Mouse (Mus musculus): ENCODE measurements at regions not wholly inside any gene's neighbourhood (a gene's known extent, or its start where the extent isn't known, plus 50 kb on each side); places are given as distances from the start of the nearest gene placed in this dataset.
A peak's percentile ranks its signal among the peaks of the same experiment; 100 is the strongest.

GRCm38 (mm10) chr10:72056725-72057124, 597.9 kb upstream of the Zwint start:
- DNase-seq (ENCODE audit: inconsistent age in 2 of 2, low spot score in 1 of 2), result peak; percentile 4 to 38

GRCm38 (mm10) chr10:72071185-72071718, 583.4 kb upstream of the Zwint start:
- DNase-seq (ENCODE audit: inconsistent age in 2 of 2, low spot score in 1 of 2), result no peak

GRCm38 (mm10) chr10:72078363-72078762, 576.3 kb upstream of the Zwint start:
- no peak for DNase-seq (ENCODE audit: inconsistent age in 2 of 2, low spot score in 1 of 2)

- peak; percentile 76 to 91 for DNase-seq (ENCODE audit: inconsistent age in 2 of 2, low spot score in 1 of 2)
These were observed 557.7 kb upstream of the Zwint start for GRCm38 (mm10) chr10:72096951-72097350.

GRCm38 (mm10) chr10:72099156-72099812, 555.4 kb upstream of the Zwint start:
- peak; percentile 9 to 58 for DNase-seq (ENCODE audit: inconsistent age in 2 of 2, low spot score in 1 of 2)

- DNase-seq (ENCODE audit: inconsistent age in 2 of 2, low spot score in 1 of 2), result no peak
These were observed 535.2 kb upstream of the Zwint start for GRCm38 (mm10) chr10:72119447-72119846.

GRCm38 (mm10) chr10:72132407-72132806, 522.2 kb upstream of the Zwint start:
- DNase-seq (ENCODE audit: inconsistent age in 2 of 2, low spot score in 1 of 2), result no peak

All from adrenal gland, adult (tissue).